Mouse (Mus musculus) G1E (cell line): ENCODE measurements around the gene Apof. TPM values are rescaled to one million over a fixed set of nuclear protein-coding genes. Genes with fewer than 3 reads are reported as not detected.
"Not testable (repeated sequence)": the region's sequence is repeated elsewhere in the genome, so short reads cannot be mapped to it uniquely, and the experiment has no call there.

Experiments
- ATAC-seq: 2 replicates; pipeline ENCODE4 v1.8.0; 2016; ENCODE audit warnings: mild to moderate bottlenecking; ENCODE audit not compliant: insufficient number of reproducible peaks, poor library complexity, low FRiP score, severe bottlenecking; ENCODE audit errors: extremely low read depth
- DNase-seq: peaks from one replicate; pipeline ENCODE4 v3.0.0; 2012; ENCODE audit warnings: low spot score
- H3K27me3 ChIP-seq: 2 replicates; pipeline ENCODE4 v1.6.1; 2012; ENCODE audit warnings: mild to moderate bottlenecking, low read length, inconsistent platforms; ENCODE audit not compliant: insufficient read depth
- H3K36me3 ChIP-seq: replicated peaks from 2 replicates; pipeline ENCODE3; 2012; ENCODE audit warnings: mild to moderate bottlenecking, inconsistent platforms
- H3K4me1 ChIP-seq: 2 replicates; pipeline ENCODE4 v1.6.1; 2012; ENCODE audit warnings: low read depth, low read length, inconsistent platforms, mixed read lengths; ENCODE audit not compliant: insufficient read depth
- H3K4me3 ChIP-seq: 2 replicates; pipeline ENCODE4 v1.5.1; 2012; ENCODE audit warnings: low read depth, mild to moderate bottlenecking, inconsistent platforms, low read length, moderate library complexity, mixed read lengths
- H3K9me3 ChIP-seq: replicated peaks from 2 replicates; pipeline ENCODE4 v1.6.1; 2012; ENCODE audit warnings: inconsistent platforms
- CTCF ChIP-seq: IDR thresholded peaks from 2 replicates; pipeline ENCODE4 v1.5.1; 2012; ENCODE audit warnings: low read depth, low read length, inconsistent platforms, mixed read lengths
- GATA1 ChIP-seq: IDR thresholded peaks from 2 replicates; pipeline ENCODE4 v1.6.1; 2012; ENCODE audit warnings: borderline replicate concordance, low read length, inconsistent platforms, mixed read lengths
- GATA2 ChIP-seq: IDR thresholded peaks from 2 replicates; pipeline ENCODE4 v1.6.1; 2012; ENCODE audit warnings: low read depth, low read length, inconsistent platforms, borderline replicate concordance
- POLR2AphosphoS5 ChIP-seq: IDR thresholded peaks from 2 replicates; pipeline ENCODE4 v1.6.1; 2012; ENCODE audit warnings: low read depth, low read length, inconsistent platforms; ENCODE audit not compliant: insufficient replicate concordance
- TAL1 ChIP-seq: conservative IDR thresholded peaks from 2 replicates; pipeline ENCODE4 v1.6.1; 2012; ENCODE audit warnings: low read depth, low read length, inconsistent platforms, mixed read lengths
- polyA plus RNA-seq: library from polyadenylated mRNA; stranded (reverse); fragments of >175 nt; gene quantifications from 2 replicates; pipeline ENCODE4 v1.2.3, GENCODE M21; 2012
- total RNA-seq, 2 experiments: library from RNA; stranded (forward) in 1 of 2; stranded (reverse) in 1 of 2; fragments of 200-1000 nt in 1 of 2; fragments of >200 nt in 1 of 2; fragmentation: Nextera tagmentation in 1 of 2; gene quantifications; 2 replicates each; pipeline ENCODE4 v1.2.3; 2014 to 2017

The Apof gene
- total and polyA plus RNA-seq, 3 experiments = 0.16 TPM; not detected in 2

GRCm38 (mm10) chr10:128263393-128264310, 4.8 kb upstream of the Apof start:
- Histone ChIP-seq H3K27me3 (peaks cover 14% of the 10 kb centered on the region), H3K36me3 (no peaks in the 10 kb centered on the region), H3K4me3 (no peak overlapping the region), H3K4me1 (peaks cover 9% of the 10 kb centered on the region), H3K9me3 (no peaks in the 10 kb centered on the region)
- ATAC-seq (no peak), DNase-seq (no peak)
- TF ChIP-seq GATA1 (no peak), POLR2AphosphoS5 (no peak), TAL1 (no peak), CTCF (no peak), GATA2 (no peak)

GRCm38 (mm10) chr10:128269206-128269910, 887 bp downstream of the Apof start:
- Histone ChIP-seq H3K36me3 (peaks cover 4% of the 10 kb centered on the region), H3K9me3 (no peaks in the 10 kb centered on the region), H3K27me3 (no peaks in the 10 kb centered on the region), H3K4me1 (peaks cover 21% of the 10 kb centered on the region), H3K4me3 (peak overlapping the region; percentile 11; the same call in 1 of the 2 replicates)
- TF ChIP-seq POLR2AphosphoS5 (no peak), TAL1 (no peak), GATA1 (no peak), GATA2 (no peak), CTCF (no peak)
- DNase-seq (no peak), ATAC-seq (no peak)

GRCm38 (mm10) chr10:128270287-128270841, 1.9 kb downstream of the Apof start, which contains the start of gene Stat2:
TSS of gene Stat2 (plus strand) at chr10:128270559.
- H3K27me3 ChIP-seq = no peaks in the 10 kb centered on the region
- DNase-seq (peak; percentile 98), ATAC-seq (peak; percentile 100)
- peaks cover 9% of the 10 kb centered on the region for H3K36me3 ChIP-seq
- peaks cover 25% of the 10 kb centered on the region for H3K4me1 ChIP-seq
- no peaks in the 10 kb centered on the region for H3K9me3 ChIP-seq
- no peak for TF ChIP-seq POLR2AphosphoS5
- no peak for TF ChIP-seq CTCF
- TF ChIP-seq TAL1 = no peak
- TF ChIP-seq GATA1 = no peak
- TF ChIP-seq GATA2 = no peak
- peak within 1 kb of the TSS; percentile 78 for H3K4me3 ChIP-seq

- Histone ChIP-seq H3K9me3 (no peaks in the 10 kb centered on the region), H3K27me3 (no peaks in the 10 kb centered on the region), H3K4me1 (peaks cover 25% of the 10 kb centered on the region), H3K4me3 (peak overlapping the region; percentile 78), H3K36me3 (peaks cover 9% of the 10 kb centered on the region)
- TF ChIP-seq CTCF = no peak
- no peak for TF ChIP-seq GATA1
- no peak for TF ChIP-seq POLR2AphosphoS5
- no peak for TF ChIP-seq TAL1
- TF ChIP-seq GATA2 = no peak
- DNase-seq (no peak), ATAC-seq (no peak)
Observed at GRCm38 (mm10) chr10:128270866-128271265, 2.4 kb downstream of the Apof start.

- ATAC-seq (no peak), DNase-seq (no peak)
- Histone ChIP-seq H3K4me3 (no peak overlapping the region), H3K9me3 (no peaks in the 10 kb centered on the region), H3K4me1 (peaks cover 25% of the 10 kb centered on the region), H3K27me3 (no peaks in the 10 kb centered on the region), H3K36me3 (peaks cover 17% of the 10 kb centered on the region)
- TF ChIP-seq GATA1 = no peak
Observed at GRCm38 (mm10) chr10:128271883-128272282, 3.4 kb downstream of the Apof start.

GRCm38 (mm10) chr10:128272819-128273439, 4.5 kb downstream of the Apof start:
- H3K4me3 ChIP-seq, ATAC-seq, H3K27me3 ChIP-seq, H3K9me3 ChIP-seq, DNase-seq: not testable (repeated sequence)
- Histone ChIP-seq H3K36me3 (peaks cover 27% of the 10 kb centered on the region), H3K4me1 (peaks cover 27% of the 10 kb centered on the region)

GRCm38 (mm10) chr10:128275374-128275773, 6.9 kb downstream of the Apof start:
- H3K36me3 ChIP-seq = peaks cover 49% of the 10 kb centered on the region
- ATAC-seq, H3K9me3 ChIP-seq, H3K4me3 ChIP-seq, DNase-seq, H3K27me3 ChIP-seq: not testable (repeated sequence)
- peaks cover 15% of the 10 kb centered on the region; the same call in 1 of the 2 replicates for H3K4me1 ChIP-seq
